Mouse (Mus musculus): ENCODE measurements around the gene Vdac2.

DNA sequence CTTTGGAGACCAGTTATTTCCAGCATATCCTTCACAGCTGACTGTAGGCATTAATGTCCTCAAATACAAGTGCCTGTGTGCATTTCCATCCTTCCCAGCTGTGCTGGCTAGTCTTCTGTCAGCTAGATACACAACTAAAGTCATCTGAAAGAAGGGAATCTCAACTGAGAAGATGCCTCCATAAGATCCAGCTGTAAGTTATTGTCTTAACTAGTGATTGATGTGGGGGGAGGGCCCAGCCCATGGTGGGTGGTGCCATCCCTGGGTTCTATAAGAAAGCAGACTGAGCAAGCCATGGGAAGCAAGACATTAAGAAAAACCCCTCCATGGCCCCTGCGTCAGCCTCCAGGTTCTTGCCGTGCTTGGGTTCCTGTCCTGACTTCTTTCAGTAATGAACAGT, at the start of gene Vdac2:
- no peak for TF ChIP-seq GATA1 (IDR thresholded peaks at IDR 0.05; ENCODE audit: borderline replicate concordance, low read length)
- no peak for TF ChIP-seq FLI1 (IDR thresholded peaks at IDR 0.05; ENCODE audit: low read length)
